Mouse (Mus musculus) ES-E14 (cell line): ENCODE measurements at regions not wholly inside any gene's neighbourhood (a gene's known extent, or its start where the extent isn't known, plus 50 kb on each side); places are given as distances from the start of the nearest gene placed in this dataset.

Experiments used
- DNase-seq: peaks from one replicate; pipeline ENCODE4 v3.0.0-alpha.2; 2013; ENCODE audit warnings: low read depth, low spot score
- H3K27ac ChIP-seq: 2 replicates; pipeline ENCODE4 v1.5.1; 2012; ENCODE audit warnings: low read depth, mild to moderate bottlenecking, low read length, moderate library complexity, mixed read lengths; ENCODE audit not compliant: poor library complexity, insufficient read depth, severe bottlenecking
- H3K36me3 ChIP-seq: 2 replicates; pipeline ENCODE4 v1.6.1; 2012; ENCODE audit warnings: mild to moderate bottlenecking, low read length, moderate library complexity, mixed read lengths; ENCODE audit not compliant: control insufficient read depth, poor library complexity, insufficient read depth, severe bottlenecking
- H3K4me1 ChIP-seq, 2 experiments: fragments of 150-350 bp in 1 of 2; sonication (generic) in 1 of 2; 2 replicates each; pipeline ENCODE4 v1.6.1; 2012; ENCODE audit warnings: low read length in 2 of 2, mild to moderate bottlenecking in 1 of 2, mixed read lengths in 1 of 2; ENCODE audit not compliant: control insufficient read depth in 2 of 2, insufficient read depth in 2 of 2, poor library complexity in 1 of 2
- H3K4me3 ChIP-seq, 2 experiments: fragments of 150-350 bp in 1 of 2; sonication (generic) in 1 of 2; 2 replicates each; pipeline ENCODE4 v1.5.1; 2012; ENCODE audit warnings: low read length in 2 of 2, low read depth in 1 of 2, mild to moderate bottlenecking in 1 of 2, mixed read lengths in 1 of 2; ENCODE audit not compliant: insufficient read depth in 1 of 2, poor library complexity in 1 of 2, severe bottlenecking in 1 of 2
- H3K9ac ChIP-seq: 2 replicates; pipeline ENCODE4 v1.6.1; 2012; ENCODE audit warnings: low read depth, mild to moderate bottlenecking, low read length, mixed read lengths; ENCODE audit not compliant: poor library complexity, insufficient read depth, severe bottlenecking
- H3K9me3 ChIP-seq: fragments of 150-350 bp; sonication (generic); 2 replicates; pipeline ENCODE4 v1.6.1; 2012; ENCODE audit warnings: low read depth, mild to moderate bottlenecking, low read length; ENCODE audit not compliant: control insufficient read depth, insufficient read depth
- CHD2 ChIP-seq: IDR thresholded peaks from 2 replicates; pipeline ENCODE4 v1.6.1; 2014; ENCODE audit warnings: mild to moderate bottlenecking, low read depth, low read length, inconsistent platforms
- HCFC1 ChIP-seq: IDR thresholded peaks from 2 replicates; pipeline ENCODE4 v1.6.1; 2012; ENCODE audit warnings: low read length, inconsistent platforms, borderline replicate concordance; ENCODE audit not compliant: insufficient read depth
- MAFK ChIP-seq: IDR thresholded peaks from 2 replicates; pipeline ENCODE4 v1.6.1; 2014; ENCODE audit warnings: mild to moderate bottlenecking, low read depth, low read length, inconsistent platforms; ENCODE audit not compliant: insufficient read depth
- ZC3H11A ChIP-seq: IDR thresholded peaks from 2 replicates; pipeline ENCODE4 v1.6.1; 2012; ENCODE audit warnings: low read depth, mild to moderate bottlenecking, inconsistent platforms, low read length, borderline replicate concordance
- ZNF384 ChIP-seq: IDR thresholded peaks from 2 replicates; pipeline ENCODE4 v1.6.1; 2012; ENCODE audit warnings: low read depth, low read length, inconsistent platforms
- in situ Hi-C, 2 experiments: fragments of 600-800 bp; cut with MboI; formaldehyde crosslinking; loops; one replicate each; pipeline ENCODE4 v1.15.1; 2025; ENCODE audit warnings: low sequenced_read_pairs in 2 of 2, inconsistent platforms in 1 of 2; ENCODE audit not compliant: unreplicated experiment in 2 of 2

GRCm38 (mm10) chr15:87332441-87332840 lies 211.7 kb upstream of the Fam19a5 start:
- no peak for DNase-seq
- Histone ChIP-seq H3K9me3 (no peaks in the 10 kb centered on the region), H3K9ac (no peak overlapping the region), H3K27ac (no peak overlapping the region), H3K4me3 (no peak overlapping the region), H3K36me3 (no peaks in the 10 kb centered on the region), H3K4me1 (no peaks in the 10 kb centered on the region)
- in situ Hi-C loops: no loop called here
- no peak for TF ChIP-seq HCFC1
- TF ChIP-seq ZNF384: no peak
- TF ChIP-seq CHD2: no peak
- TF ChIP-seq MAFK: no peak
- no peak for TF ChIP-seq ZC3H11A

DNA sequence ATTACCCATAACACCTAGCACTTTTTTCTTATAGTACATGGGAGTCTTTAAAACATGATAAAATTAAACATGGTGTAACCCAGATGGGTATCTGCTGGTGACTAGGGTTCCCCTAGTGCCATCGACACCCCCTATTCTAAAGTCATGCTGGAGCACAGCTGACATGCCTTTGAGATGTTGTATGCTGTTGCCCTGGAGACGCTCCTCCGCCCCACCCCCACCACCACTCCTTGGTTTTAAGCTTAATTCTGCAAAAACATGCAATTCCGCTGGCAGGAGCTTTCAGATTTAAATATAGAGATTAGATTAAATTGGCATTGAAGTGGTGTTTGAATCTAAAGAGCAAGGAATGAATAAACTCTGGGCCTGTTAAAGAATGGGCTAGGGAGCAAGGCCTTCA lies 210.6 kb upstream of the Fam19a5 start:
- in situ Hi-C loops: no loop called here
- no peak for DNase-seq
- Histone ChIP-seq H3K4me3 (no peak overlapping the region), H3K36me3 (no peaks in the 10 kb centered on the region), H3K4me1 (no peaks in the 10 kb centered on the region), H3K9ac (no peak overlapping the region), H3K27ac (no peak overlapping the region), H3K9me3 (no peaks in the 10 kb centered on the region)
- no peak for TF ChIP-seq HCFC1

- no peak overlapping the region for H3K27ac ChIP-seq
- peak; percentile 29 for DNase-seq
- no peaks in the 10 kb centered on the region for H3K4me1 ChIP-seq
- no peak overlapping the region for H3K9ac ChIP-seq
- TF ChIP-seq CHD2 (no peak), ZC3H11A (no peak), ZNF384 (no peak), MAFK (no peak), HCFC1 (no peak)
- no peak overlapping the region for H3K4me3 ChIP-seq
- H3K9me3 ChIP-seq: no peaks in the 10 kb centered on the region
- no peaks in the 10 kb centered on the region for H3K36me3 ChIP-seq
- in situ Hi-C loops: no loop called here
Measured at GRCm38 (mm10) chr15:87334430-87334829, 209.7 kb upstream of the Fam19a5 start.

DNA sequence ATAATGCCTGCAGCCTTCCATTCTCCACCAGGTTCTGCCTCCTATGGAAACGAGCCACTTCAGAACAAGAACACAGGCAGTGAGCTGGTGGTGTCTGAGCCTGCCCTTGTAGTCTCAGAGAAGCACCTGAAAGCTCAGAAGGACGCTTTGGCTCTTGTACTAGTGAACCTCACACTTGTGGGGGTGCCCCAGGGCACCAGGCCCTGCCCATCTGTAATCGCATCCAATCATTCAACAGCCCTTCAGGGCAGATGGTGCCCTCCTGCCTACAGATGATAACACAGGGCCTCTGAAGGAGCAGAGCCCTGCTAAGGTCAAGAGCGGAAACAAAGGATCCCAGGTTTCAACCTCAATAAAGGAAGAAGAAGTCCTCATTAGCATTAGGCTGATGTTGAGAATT lies 208.8 kb upstream of the Fam19a5 start:
- in situ Hi-C loops: no loop called here
- Histone ChIP-seq H3K9me3 (no peaks in the 10 kb centered on the region), H3K4me3 (no peak overlapping the region), H3K9ac (no peak overlapping the region), H3K27ac (no peak overlapping the region), H3K36me3 (no peaks in the 10 kb centered on the region), H3K4me1 (no peaks in the 10 kb centered on the region)
- DNase-seq: no peak
- TF ChIP-seq MAFK (no peak), ZC3H11A (no peak), ZNF384 (no peak), HCFC1 (no peak), CHD2 (no peak)

GRCm38 (mm10) chr15:87335737-87336136 lies 208.4 kb upstream of the Fam19a5 start:
- Histone ChIP-seq H3K9me3 (no peaks in the 10 kb centered on the region), H3K27ac (no peak overlapping the region), H3K4me1 (no peaks in the 10 kb centered on the region), H3K36me3 (no peaks in the 10 kb centered on the region), H3K9ac (no peak overlapping the region), H3K4me3 (no peak overlapping the region)
- TF ChIP-seq HCFC1: no peak
- TF ChIP-seq CHD2: no peak
- TF ChIP-seq MAFK: no peak
- TF ChIP-seq ZNF384: no peak
- TF ChIP-seq ZC3H11A: no peak
- in situ Hi-C loops: no loop called here
- no peak for DNase-seq
